In genomic region chr7:47015390-47016065, GRCm38 (mm10) we compare ENCODE assay signal across 1 mouse cellular context.
TF ChIP-seq lines count a peak whose summit lies in the region.

No protein-coding gene starts in this region.

TF ChIP-seq in MEL, 35 proteins besides CTCF, POLR2A, EP300 and RAD21 (continued from another document):
- TF ChIP-seq ZMIZ1 (IDR thresholded peaks at IDR 0.05; ENCODE audit: low read depth, low read length): no peak
- peak; percentile 97 for TF ChIP-seq MAZ (IDR thresholded peaks at IDR 0.05; ENCODE audit: low read depth, low read length)
- TF ChIP-seq MYC (IDR thresholded peaks at IDR 0.05; ENCODE audit: low read depth, low read length): 0 out of 2 replicates have a peak, but pooled peaks have one; percentile 38
- TF ChIP-seq TCF12 (IDR thresholded peaks at IDR 0.05; ENCODE audit: low read depth, low read length): peak; percentile 92
- TF ChIP-seq ZKSCAN1 (IDR thresholded peaks at IDR 0.05; ENCODE audit: low read depth, low read length): no peak; the same call in 1 of the 2 replicates
- TF ChIP-seq MYB (IDR thresholded peaks at IDR 0.05; ENCODE audit: low read depth, low read length): no peak
- no peak for TF ChIP-seq POLR2AphosphoS5 (IDR thresholded peaks at IDR 0.05; ENCODE audit: borderline replicate concordance, low read depth, low read length)
- no peak for TF ChIP-seq GABPA (IDR thresholded peaks at IDR 0.05; ENCODE audit: low read depth, low read length)
- peak; percentile 38 for TF ChIP-seq USF1 (IDR thresholded peaks at IDR 0.05; ENCODE audit: low read depth, low read length)
- 0 out of 2 replicates have a peak, but pooled peaks have one; percentile 27 for TF ChIP-seq NELFE (IDR thresholded peaks at IDR 0.05; ENCODE audit: low read depth, low read length)
- TF ChIP-seq ELF1 (IDR thresholded peaks at IDR 0.05; ENCODE audit: low read depth, low read length): peak; percentile 30; the same call in 1 of the 2 replicates
- TF ChIP-seq RCOR1 (IDR thresholded peaks at IDR 0.05; ENCODE audit: low read depth, low read length): peak; percentile 78
- peak; percentile 36; the same call in 1 of the 2 replicates for TF ChIP-seq HCFC1 (IDR thresholded peaks at IDR 0.05; ENCODE audit: low read depth, low read length)
- peak; percentile 11; the same call in 1 of the 2 replicates for TF ChIP-seq CHD2 (IDR thresholded peaks at IDR 0.05; ENCODE audit: low read length)
